18 mouse cellular contexts compared by ENCODE assay signal in genomic region chr5:35146747-35147146, GRCm38 (mm10). TPM values are rescaled to one million over a fixed set of nuclear protein-coding genes. Genes with fewer than 3 reads are reported as not detected.
DNase-seq lines count a peak whose midpoint lies in the region; ATAC-seq and TF ChIP-seq lines count a peak whose summit lies in the region.
"Had no signal": no experiment of that assay in that cellular context is flagged by ENCODE, and none has a peak within 500 bp of the region (broad histone marks: within the 10 kb centered on the region; RNA-seq: fewer than 3 reads in every experiment).

No protein-coding gene starts in this region.

- no peaks in the 10 kb centered on the region for H3K27me3 ChIP-seq in forebrain, embryonic 13.5 days
- H3K27me3 ChIP-seq in forebrain, embryonic 11.5 days (ENCODE audit: control insufficient read depth, insufficient read depth, low read length) = no peaks in the 10 kb centered on the region
- no peaks in the 10 kb centered on the region for H3K27me3 ChIP-seq in forebrain, postnatal 0 days (ENCODE audit: insufficient read depth, low read length)
- H3K27me3 ChIP-seq in limb, embryonic 10.5 days (ENCODE audit: low read depth, poor library complexity, severe bottlenecking) = no peaks in the 10 kb centered on the region

- TF ChIP-seq CTCF in left cerebral cortex, adult 2 months (IDR thresholded peaks at IDR 0.05) = no peak
- no peak for TF ChIP-seq CTCF in forebrain, postnatal 0 days (IDR thresholded peaks at IDR 0.05; ENCODE audit: low read depth)

- H3K4me2 ChIP-seq in forebrain, embryonic 13.5 days = no peak overlapping the region
- H3K4me2 ChIP-seq in forebrain, embryonic 11.5 days (ENCODE audit: low read depth, low read length, severe bottlenecking) = no peak overlapping the region
- H3K4me2 ChIP-seq in forebrain, postnatal 0 days (ENCODE audit: low read depth) = no peak overlapping the region
- H3K4me2 ChIP-seq: limb, embryonic 12.5 days; liver, embryonic 13.5 days had no signal

- intact Hi-C loops in left cerebral cortex, postnatal 4 days (cut with DNase I) = no loop called here
- intact Hi-C loops in left cerebral cortex, adult 2 months (cut with DNase I) = no loop called here
- intact Hi-C loops in gastrocnemius, postnatal 14 days (cut with DNase I; ENCODE audit: low total_unique reads) = no loop called here

- no peak overlapping the region for H3K4me3 ChIP-seq in forebrain, embryonic 13.5 days
- H3K4me3 ChIP-seq in forebrain, embryonic 11.5 days (ENCODE audit: low read depth, low read length) = no peak overlapping the region
- no peak overlapping the region for H3K4me3 ChIP-seq in left cerebral cortex, adult 2 months
- no peak overlapping the region for H3K4me3 ChIP-seq in forebrain, postnatal 0 days (ENCODE audit: low read depth, low read length)
- no peak overlapping the region for H3K4me3 ChIP-seq in limb, embryonic 10.5 days
- H3K4me3 ChIP-seq: embryonic facial prominence, embryonic 10.5 days; erythroblast, embryonic 14.5 days; limb, embryonic 12.5 days; liver, embryonic 13.5 days; midbrain, embryonic 10.5 days had no signal

- H3K4me1 ChIP-seq in forebrain, embryonic 13.5 days = peaks cover 38% of the 10 kb centered on the region
- no peaks in the 10 kb centered on the region for H3K4me1 ChIP-seq in forebrain, embryonic 11.5 days (replicated peaks; ENCODE audit: control insufficient read depth, insufficient read depth, low read length)
- peaks cover 3% of the 10 kb centered on the region; the same call in 1 of the 2 replicates for H3K4me1 ChIP-seq in forebrain, postnatal 0 days (ENCODE audit: insufficient read depth)
- H3K4me1 ChIP-seq in limb, embryonic 10.5 days = 0 out of 2 replicates have a peak, but pooled peaks cover 7% of the 10 kb centered on the region
- H3K4me1 ChIP-seq: limb, embryonic 12.5 days had no signal

- no peak for ATAC-seq in forebrain, embryonic 13.5 days
- no peak for ATAC-seq in forebrain, embryonic 11.5 days (replicated peaks; ENCODE audit: low FRiP score)
- ATAC-seq in forebrain, postnatal 0 days = no peak
- ATAC-seq: lung, postnatal 0 days had no signal

- DNase-seq in forebrain, embryonic 11.5 days (ENCODE audit: low spot score) = no peak
- DNase-seq in left cerebral cortex, postnatal 4 days = peak; percentile 73
- DNase-seq in left cerebral cortex, adult 2 months (ENCODE audit: extremely low spot score in 1 of 2, low spot score in 2 of 2) = no peak
- DNase-seq in forebrain, postnatal 0 days = no peak
- no peak for DNase-seq in limb, embryonic 10.5 days (ENCODE audit: low spot score)
- no peak for DNase-seq in gastrocnemius, postnatal 14 days
- DNase-seq: adrenal gland, postnatal 10 days; gastrocnemius, postnatal 36 days; kidney, adult 2 months; kidney, postnatal 14 days; liver, embryonic 13.5 days; thymus, postnatal 4 days had no signal

- H3K36me3 ChIP-seq in forebrain, embryonic 13.5 days (ENCODE audit: poor library complexity, severe bottlenecking) = no peaks in the 10 kb centered on the region
- no peaks in the 10 kb centered on the region for H3K36me3 ChIP-seq in forebrain, embryonic 11.5 days (ENCODE audit: control insufficient read depth, insufficient read depth, low read length)
- H3K36me3 ChIP-seq in forebrain, postnatal 0 days (ENCODE audit: insufficient read depth) = no peaks in the 10 kb centered on the region
- H3K36me3 ChIP-seq in limb, embryonic 10.5 days = no peaks in the 10 kb centered on the region
- H3K36me3 ChIP-seq: embryonic facial prominence, embryonic 10.5 days; limb, embryonic 12.5 days; liver, embryonic 13.5 days; midbrain, embryonic 10.5 days had no signal

- H3K27ac ChIP-seq in forebrain, embryonic 13.5 days = peak overlapping the region; percentile 73
- no peak overlapping the region for H3K27ac ChIP-seq in forebrain, embryonic 11.5 days (ENCODE audit: low read depth, low read length)
- H3K27ac ChIP-seq in left cerebral cortex, adult 2 months = no peak overlapping the region
- peak overlapping the region; percentile 54; the same call in 1 of the 2 replicates for H3K27ac ChIP-seq in forebrain, postnatal 0 days (ENCODE audit: low read depth, low read length)
- peak overlapping the region; percentile 46; the same call in 1 of the 2 replicates for H3K27ac ChIP-seq in limb, embryonic 10.5 days
- H3K27ac ChIP-seq: limb, embryonic 12.5 days; liver, embryonic 13.5 days had no signal

- WGBS in forebrain, embryonic 13.5 days = 80% methylated on average over 2 of the region's 2 CpGs
- 81% methylated on average over 2 of the region's 2 CpGs for WGBS in forebrain, embryonic 11.5 days
- WGBS in forebrain, postnatal 0 days = 67% methylated on average over 2 of the region's 2 CpGs
- WGBS in limb, embryonic 10.5 days = 66% methylated on average over 2 of the region's 2 CpGs

- no peak overlapping the region for H3K9ac ChIP-seq in forebrain, embryonic 13.5 days
- H3K9ac ChIP-seq in forebrain, embryonic 11.5 days (ENCODE audit: low read length) = no peak overlapping the region
- H3K9ac ChIP-seq in forebrain, postnatal 0 days = no peak overlapping the region
- H3K9ac ChIP-seq: limb, embryonic 12.5 days; liver, embryonic 13.5 days had no signal

- H3K9me3 ChIP-seq in forebrain, embryonic 13.5 days (replicated peaks) = no peaks in the 10 kb centered on the region
- no peaks in the 10 kb centered on the region for H3K9me3 ChIP-seq in forebrain, embryonic 11.5 days (ENCODE audit: control insufficient read depth, low read length)
- no peaks in the 10 kb centered on the region for H3K9me3 ChIP-seq in forebrain, postnatal 0 days (ENCODE audit: low read length)
- no peaks in the 10 kb centered on the region for H3K9me3 ChIP-seq in limb, embryonic 10.5 days (replicated peaks)
- H3K9me3 ChIP-seq: midbrain, embryonic 10.5 days had no signal

RNA-seq across cellular contexts. Expression of gene Lrpap1, which starts 41.2 kb away (rescaled TPM):
- polyA plus RNA-seq in forebrain, embryonic 13.5 days (2015; fragmentation: Nextera tagmentation; extraction: Ambion mirVana) = 95.2 and 104 TPM in 2 replicates
- 83.2 and 83.7 TPM in 2 replicates for polyA plus RNA-seq in forebrain, embryonic 11.5 days (2014; fragmentation: Nextera tagmentation; extraction: Ambion mirVana)
- total RNA-seq in left cerebral cortex, postnatal 4 days (2021) = 10 to 100 TPM; 73.4 to 83.3 TPM
- total RNA-seq in left cerebral cortex, adult 2 months (2021) = 100 to 1,000 TPM; 137 to 138 TPM
- 96.6 and 99.3 TPM in 2 replicates for total RNA-seq in forebrain, postnatal 0 days (2014; rRNA removed)
- 137 and 150 TPM in 2 replicates for polyA plus RNA-seq in forebrain, postnatal 0 days (2015; fragmentation: Nextera tagmentation; extraction: Ambion mirVana)
- 54.6 and 58.5 TPM in 2 replicates for polyA plus RNA-seq in limb, embryonic 10.5 days (2016; fragmentation: Nextera tagmentation; extraction: Ambion mirVana)
- 10 to 100 TPM; 33.0 to 36.7 TPM for total RNA-seq in gastrocnemius, postnatal 14 days (2021)

Comparison
In these comparisons a context has a peak if more than half of its experiments do, and no peak if none do; other contexts are left out.
1. H3K27ac ChIP-seq: peak in forebrain, embryonic 13.5 days (single experiment), forebrain, postnatal 0 days (single experiment) and limb, embryonic 10.5 days (single experiment); none in forebrain, embryonic 11.5 days (single experiment) and left cerebral cortex, adult 2 months (single experiment).